Mouse (Mus musculus) CH12.LX (cell line): Measurements from ENCODE around the gene Rasal1. TPM values are rescaled to one million over a fixed set of nuclear protein-coding genes. Genes with fewer than 3 reads are reported as not detected.

Source experiments
- DNase-seq: peaks from one replicate; pipeline ENCODE4 v3.0.0-alpha.2; 2013; ENCODE audit errors: extremely low read depth
- H3K27ac ChIP-seq: 2 replicates; pipeline ENCODE4 v1.5.1; 2012; ENCODE audit warnings: low read depth, mild to moderate bottlenecking, control low read depth, moderate library complexity; ENCODE audit not compliant: insufficient read depth
- H3K27me3 ChIP-seq: replicated peaks from 2 replicates; pipeline ENCODE3; 2012; ENCODE audit warnings: inconsistent platforms
- H3K36me3 ChIP-seq, 2 experiments: replicated peaks in 1 of 2; 2 replicates each; pipeline versions ENCODE3 to v1.6.1; 2012; ENCODE audit warnings: inconsistent platforms in 1 of 2, low read length in 1 of 2, mild to moderate bottlenecking in 1 of 2, mixed read lengths in 1 of 2, moderate library complexity in 1 of 2; ENCODE audit not compliant: control insufficient read depth in 1 of 2, insufficient read depth in 1 of 2
- H3K4me1 ChIP-seq, 2 experiments: 2 replicates each; pipeline ENCODE4 v1.6.1; 2012; ENCODE audit warnings: inconsistent platforms in 1 of 2, moderate library complexity in 1 of 2; ENCODE audit not compliant: insufficient read depth in 2 of 2, control insufficient read depth in 1 of 2
- H3K4me2 ChIP-seq: 2 replicates; pipeline ENCODE4 v1.6.1; 2012; ENCODE audit warnings: low read depth, mild to moderate bottlenecking, control low read depth; ENCODE audit not compliant: poor library complexity, insufficient read depth, severe bottlenecking
- H3K4me3 ChIP-seq, 3 experiments: fragments of 150-350 bp in 1 of 3; sonication (generic) in 1 of 3; replicated peaks in 1 of 3; 2 replicates each; pipeline versions ENCODE3 to v1.5.1; 2011 to 2012; ENCODE audit warnings: low read depth in 2 of 3, low read length in 2 of 3, mild to moderate bottlenecking in 2 of 3, moderate library complexity in 2 of 3, control low read depth in 1 of 3, improper control_type of control experiment in 1 of 3, inconsistent platforms in 1 of 3, mixed read lengths in 1 of 3; ENCODE audit not compliant: poor library complexity in 1 of 3
- H3K79me2 ChIP-seq: replicated peaks from 2 replicates; pipeline ENCODE4 v1.6.1; 2012; ENCODE audit warnings: mild to moderate bottlenecking, moderate library complexity; ENCODE audit not compliant: control insufficient read depth, poor library complexity, insufficient read depth, severe bottlenecking; ENCODE audit errors: extremely low read depth
- H3K9ac ChIP-seq: 2 replicates; pipeline ENCODE4 v1.6.1; 2012; ENCODE audit warnings: low read depth, mild to moderate bottlenecking, control low read depth, moderate library complexity; ENCODE audit not compliant: insufficient read depth
- H3K9me3 ChIP-seq: replicated peaks from 2 replicates; pipeline ENCODE3; 2012; ENCODE audit warnings: low read length, inconsistent platforms, mixed read lengths
- BHLHE40 ChIP-seq: IDR thresholded peaks from 2 replicates; pipeline ENCODE4 v1.6.1; 2011; ENCODE audit warnings: mild to moderate bottlenecking, low read depth, low read length, improper control_type of control experiment
- CHD1 ChIP-seq: IDR thresholded peaks from 2 replicates; pipeline ENCODE4 v1.6.1; 2012; ENCODE audit warnings: low read depth, low read length, improper control_type of control experiment, inconsistent platforms
- CHD2 ChIP-seq: IDR thresholded peaks from 2 replicates; pipeline ENCODE4 v1.6.1; 2011; ENCODE audit warnings: low read length, improper control_type of control experiment
- ELF1 ChIP-seq: IDR thresholded peaks from 2 replicates; pipeline ENCODE4 v1.6.1; 2014; ENCODE audit warnings: low read depth, mild to moderate bottlenecking, inconsistent platforms, low read length, improper control_type of control experiment
- EP300 ChIP-seq: IDR thresholded peaks from 2 replicates; pipeline ENCODE4 v1.6.1; 2011; ENCODE audit warnings: low read length, improper control_type of control experiment
- ETS1 ChIP-seq: conservative IDR thresholded peaks from 2 replicates; pipeline ENCODE4 v1.6.1; 2012; ENCODE audit warnings: low read depth, mild to moderate bottlenecking, inconsistent platforms, low read length, improper control_type of control experiment, moderate library complexity
- GABPA ChIP-seq: IDR thresholded peaks from 2 replicates; pipeline ENCODE4 v1.6.1; 2012; ENCODE audit warnings: low read depth, low read length, improper control_type of control experiment, inconsistent platforms; ENCODE audit not compliant: insufficient replicate concordance
- IRF4 ChIP-seq: IDR thresholded peaks from 2 replicates; pipeline ENCODE4 v1.6.1; 2014; ENCODE audit warnings: low read depth, mild to moderate bottlenecking, inconsistent platforms, low read length, improper control_type of control experiment
- MAFK ChIP-seq: IDR thresholded peaks from 2 replicates; pipeline ENCODE4 v1.6.1; 2011; ENCODE audit warnings: low read length, improper control_type of control experiment; ENCODE audit not compliant: insufficient replicate concordance
- MAX ChIP-seq: IDR thresholded peaks from 2 replicates; pipeline ENCODE4 v1.6.1; 2011; ENCODE audit warnings: low read length, improper control_type of control experiment
- MAZ ChIP-seq: IDR thresholded peaks from 2 replicates; pipeline ENCODE4 v1.6.1; 2012; ENCODE audit warnings: low read depth, mild to moderate bottlenecking, inconsistent platforms, low read length, improper control_type of control experiment, moderate library complexity
- MEF2A ChIP-seq: IDR thresholded peaks from 2 replicates; pipeline ENCODE4 v1.6.1; 2014; ENCODE audit warnings: low read depth, mild to moderate bottlenecking, inconsistent platforms, low read length, improper control_type of control experiment, borderline replicate concordance
- MXI1 ChIP-seq: IDR thresholded peaks from 2 replicates; pipeline ENCODE4 v1.6.1; 2011; ENCODE audit warnings: mild to moderate bottlenecking, low read depth, low read length, improper control_type of control experiment
- MYC ChIP-seq: IDR thresholded peaks from 2 replicates; pipeline ENCODE4 v1.6.1; 2011; ENCODE audit warnings: low read depth, mild to moderate bottlenecking, improper control_type of control experiment, low read length
- NRF1 ChIP-seq: IDR thresholded peaks from 2 replicates; pipeline ENCODE4 v1.6.1; 2014; ENCODE audit warnings: low read depth, mild to moderate bottlenecking, inconsistent platforms, low read length, improper control_type of control experiment, moderate library complexity
- PAX5 ChIP-seq: IDR thresholded peaks from 2 replicates; pipeline ENCODE4 v1.6.1; 2012; ENCODE audit warnings: low read length, inconsistent platforms, mixed read lengths
- POLR2A ChIP-seq: IDR thresholded peaks from 2 replicates; pipeline ENCODE4 v1.6.1; 2011; ENCODE audit warnings: low read depth, mild to moderate bottlenecking, improper control_type of control experiment, low read length
- POLR2AphosphoS2 ChIP-seq: IDR thresholded peaks from 2 replicates; pipeline ENCODE4 v1.6.1; 2011; ENCODE audit warnings: low read depth, low read length, improper control_type of control experiment
- RAD21 ChIP-seq: IDR thresholded peaks from 2 replicates; pipeline ENCODE4 v1.6.1; 2011; ENCODE audit warnings: low read depth, mild to moderate bottlenecking, low read length, improper control_type of control experiment, moderate library complexity
- RCOR1 ChIP-seq: conservative IDR thresholded peaks from 2 replicates; pipeline ENCODE4 v1.6.1; 2012; ENCODE audit warnings: low read depth, mild to moderate bottlenecking, inconsistent platforms, low read length, improper control_type of control experiment
- SIN3A ChIP-seq: IDR thresholded peaks from 2 replicates; pipeline ENCODE4 v1.6.1; 2012; ENCODE audit warnings: low read length, improper control_type of control experiment, inconsistent platforms
- TCF12 ChIP-seq: IDR thresholded peaks from 2 replicates; pipeline ENCODE4 v1.6.1; 2014; ENCODE audit warnings: low read depth, mild to moderate bottlenecking, inconsistent platforms, low read length, improper control_type of control experiment
- USF1 ChIP-seq: IDR thresholded peaks from 2 replicates; pipeline ENCODE4 v1.6.1; 2014; ENCODE audit warnings: low read depth, mild to moderate bottlenecking, inconsistent platforms, low read length, improper control_type of control experiment
- USF2 ChIP-seq: conservative IDR thresholded peaks from 2 replicates; pipeline ENCODE4 v1.6.1; 2011; ENCODE audit warnings: low read depth, low read length, improper control_type of control experiment
- ZKSCAN1 ChIP-seq: IDR thresholded peaks from 2 replicates; pipeline ENCODE4 v1.6.1; 2012; ENCODE audit warnings: low read depth, inconsistent platforms, low read length, improper control_type of control experiment, borderline replicate concordance
- ZMIZ1 ChIP-seq: IDR thresholded peaks from 2 replicates; pipeline ENCODE4 v1.6.1; 2012; ENCODE audit warnings: low read depth, mild to moderate bottlenecking, inconsistent platforms, low read length, improper control_type of control experiment
- ZNF384 ChIP-seq: IDR thresholded peaks from 2 replicates; pipeline ENCODE4 v1.6.1; 2012; ENCODE audit warnings: low read depth, low read length, improper control_type of control experiment, inconsistent platforms
- dilution Hi-C: fragments of 300-500 bp; cut with MboI; formaldehyde crosslinking; loops from 2 replicates; pipeline ENCODE4 v1.14.3; 2020; ENCODE audit warnings: low sequenced_read_pairs; ENCODE audit not compliant: extremely low pct_unique_long_range_greater_than_20kb, extremely low pct_ligation_motif_present
- in situ Hi-C: fragments of 300-500 bp; cut with MboI; formaldehyde crosslinking; loops from 3 replicates; pipeline ENCODE4 v1.14.3; 2019; ENCODE audit warnings: low sequenced_read_pairs, low pct_ligation_motif_present, low pct_unique_long_range_greater_than_20kb, mixed read lengths
- polyA plus RNA-seq: library from polyadenylated mRNA; unstranded; fragments of >175 nt; gene quantifications from 2 replicates; pipeline ENCODE4 v1.2.1, GENCODE M21; 2012; ENCODE audit warnings: low read depth; ENCODE audit not compliant: insufficient read length
- total RNA-seq, 2 experiments: library from RNA; depleted of rRNA; stranded (reverse); fragments of 300-350 nt in 1 of 2; fragments of >200 nt in 1 of 2; gene quantifications; 2 replicates each; pipeline ENCODE4 v1.2.3; 2012 to 2014

Rasal1 gene
- total and polyA plus RNA-seq, 3 experiments, result 11.7 to 21.4 (median 15.6) TPM

DNA sequence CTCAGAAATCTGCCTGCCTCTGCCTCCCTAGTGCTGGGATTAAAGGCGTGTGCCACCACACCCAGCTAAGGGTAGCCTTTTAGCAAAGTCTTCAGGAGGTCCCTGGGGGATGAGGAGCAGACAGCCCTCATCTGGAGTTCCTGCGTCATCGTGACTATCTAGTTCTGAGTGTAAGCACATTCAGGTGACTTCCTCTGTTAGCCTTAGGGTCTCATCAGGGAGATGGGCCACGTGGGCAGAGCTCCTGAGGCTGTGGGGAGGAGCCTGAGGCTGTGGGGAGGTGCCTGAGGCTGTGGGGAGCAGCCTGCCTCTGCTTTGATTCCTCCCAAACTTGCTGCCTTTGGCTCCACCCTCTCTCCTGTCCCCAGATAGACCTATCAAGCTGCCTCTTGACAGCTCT is 48.3 kb downstream of the Rasal1 start:
- Histone ChIP-seq H3K4me1 (peaks cover 22 to 55% of the 10 kb centered on the region in 2 experiments), H3K4me3 (no peak overlapping the region), H3K36me3 (peaks cover 1 to 5% of the 10 kb centered on the region in 2 experiments), H3K4me2 (no peak overlapping the region), H3K9me3 (peaks cover 13% of the 10 kb centered on the region), H3K9ac (no peak overlapping the region), H3K79me2 (no peaks in the 10 kb centered on the region), H3K27ac (no peak overlapping the region), H3K27me3 (no peaks in the 10 kb centered on the region)
- TF ChIP-seq GABPA, result no peak
- TF ChIP-seq USF2, result peak; percentile 62
- TF ChIP-seq MAZ, result 0 out of 2 replicates have a peak, but pooled peaks have one; percentile 31
- peak; percentile 48; the same call in 1 of the 2 replicates for TF ChIP-seq TCF12
- TF ChIP-seq MAX, result peak; percentile 73
- TF ChIP-seq BHLHE40, result peak; percentile 78
- TF ChIP-seq USF1, result peak; percentile 63
- TF ChIP-seq MEF2A, result peak; percentile 53; the same call in 1 of the 2 replicates
- TF ChIP-seq SIN3A, result 0 out of 2 replicates have a peak, but pooled peaks have one; percentile 43
- no peak for TF ChIP-seq ELF1
- TF ChIP-seq RCOR1, result 0 out of 2 replicates have a peak, but pooled peaks have one; percentile 40
- TF ChIP-seq MYC, result peak; percentile 71
- TF ChIP-seq MAFK, result no peak
- TF ChIP-seq IRF4, result peak; percentile 29; the same call in 1 of the 2 replicates
- peak; percentile 79 for TF ChIP-seq ETS1
- TF ChIP-seq ZNF384, result no peak; the same call in 1 of the 2 replicates
- peak; percentile 45; the same call in 1 of the 2 replicates for TF ChIP-seq EP300
- TF ChIP-seq ZMIZ1, result no peak
- dilution Hi-C loops (no loop called here), in situ Hi-C loops (no loop called here)
- DNase-seq, result peak; percentile 90

DNA sequence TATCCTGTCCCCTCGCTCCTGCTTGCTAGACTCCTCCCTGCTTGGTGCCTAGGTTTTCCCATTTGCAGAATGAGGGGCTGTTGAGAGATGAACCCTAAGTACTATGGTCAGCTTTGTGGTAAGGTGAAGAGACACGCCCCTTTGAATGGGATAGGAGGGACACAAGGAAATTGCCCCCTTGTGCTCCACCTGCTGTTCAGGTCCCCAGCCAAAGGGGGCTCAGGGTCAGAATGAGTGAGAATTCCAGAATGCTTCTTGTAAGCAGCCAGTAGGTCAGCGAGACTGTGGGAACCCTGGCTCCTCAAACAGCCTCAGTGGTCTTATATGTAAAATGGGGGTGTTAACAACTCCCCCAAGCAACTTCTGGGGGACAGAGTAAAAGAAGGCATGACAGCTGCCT is 49.6 kb downstream of the Rasal1 start:
- Histone ChIP-seq H3K27me3 (no peaks in the 10 kb centered on the region), H3K27ac (no peak overlapping the region), H3K36me3 (peaks cover 1 to 5% of the 10 kb centered on the region in 2 experiments), H3K4me2 (no peak overlapping the region), H3K9ac (no peak overlapping the region), H3K4me1 (peaks cover 19 to 57% of the 10 kb centered on the region in 2 experiments), H3K4me3 (no peak overlapping the region), H3K79me2 (no peaks in the 10 kb centered on the region), H3K9me3 (peaks cover 13% of the 10 kb centered on the region)
- dilution Hi-C loops, result no loop called here
- DNase-seq, result no peak
- in situ Hi-C loops, result no loop called here
- TF ChIP-seq USF1 (no peak), MAX (no peak), CHD1 (no peak), ZKSCAN1 (no peak), NRF1 (no peak), RAD21 (no peak), POLR2AphosphoS2 (no peak), PAX5 (no peak), POLR2A (no peak), MXI1 (no peak), ZNF384 (no peak), RCOR1 (no peak), IRF4 (no peak), CHD2 (no peak)
